Mouse (Mus musculus) limb, embryonic 13.5 days (tissue): ENCODE measurements around the gene Mast4. TPM values are rescaled to one million over a fixed set of nuclear protein-coding genes. Genes with fewer than 3 reads are reported as not detected.
A peak's percentile ranks its signal among the peaks of the same experiment; 100 is the strongest.

ENCODE experiments used
- ATAC-seq: fragments of 200-750 bp; cut with Nextera tagmentation; 2 replicates; pipeline ENCODE4 v1.8.0; 2017; ENCODE audit warnings: low read depth, moderate number of reproducible peaks, moderate TSS enrichment; ENCODE audit not compliant: low FRiP score
- H3K27ac ChIP-seq: fragments of 300-500 bp; sonication (generic); 2 replicates; pipeline ENCODE4 v1.5.1; 2015; ENCODE audit warnings: inconsistent platforms, mild to moderate bottlenecking, moderate library complexity
- H3K27me3 ChIP-seq: fragments of 300-500 bp; sonication (generic); 2 replicates; pipeline ENCODE4 v1.6.1; 2015; ENCODE audit warnings: mild to moderate bottlenecking, inconsistent platforms
- H3K36me3 ChIP-seq: fragments of 300-500 bp; sonication (generic); 2 replicates; pipeline ENCODE4 v1.6.1; 2015; ENCODE audit warnings: inconsistent platforms, mild to moderate bottlenecking, moderate library complexity
- H3K4me1 ChIP-seq: fragments of 300-500 bp; sonication (generic); 2 replicates; pipeline ENCODE4 v1.6.1; 2015; ENCODE audit warnings: inconsistent platforms
- H3K4me2 ChIP-seq: fragments of 300-500 bp; sonication (generic); replicated peaks from 2 replicates; pipeline ENCODE4 v1.6.1; 2015; ENCODE audit warnings: inconsistent platforms, mild to moderate bottlenecking, moderate library complexity
- H3K4me3 ChIP-seq: fragments of 300-500 bp; sonication (generic); 2 replicates; pipeline ENCODE4 v1.5.1; 2015; ENCODE audit warnings: moderate library complexity, mild to moderate bottlenecking, inconsistent platforms
- H3K9ac ChIP-seq: fragments of 300-500 bp; sonication (generic); 2 replicates; pipeline ENCODE4 v1.6.1; 2015; ENCODE audit warnings: mild to moderate bottlenecking, inconsistent platforms
- H3K9me3 ChIP-seq: fragments of 300-500 bp; sonication (generic); 2 replicates; pipeline ENCODE4 v1.6.1; 2016; ENCODE audit warnings: inconsistent platforms
- WGBS: fragments of 180-500 bp; shearing (Covaris S2); methylation state at CpG from one replicate; pipeline ENCODE4 v1.1.7; 2015; 5-methylcytosine and 5-hydroxymethylcytosine counted together
- polyA plus RNA-seq: library from polyadenylated mRNA; unstranded; fragments of >200 nt; fragmentation: Nextera tagmentation; extraction: Ambion mirVana; gene quantifications from 2 replicates; pipeline ENCODE4 v1.2.1, GENCODE M21; 2015

The Mast4 gene
- polyA plus RNA-seq, 1 experiment from 2014 or later = 23.2 TPM

DNA sequence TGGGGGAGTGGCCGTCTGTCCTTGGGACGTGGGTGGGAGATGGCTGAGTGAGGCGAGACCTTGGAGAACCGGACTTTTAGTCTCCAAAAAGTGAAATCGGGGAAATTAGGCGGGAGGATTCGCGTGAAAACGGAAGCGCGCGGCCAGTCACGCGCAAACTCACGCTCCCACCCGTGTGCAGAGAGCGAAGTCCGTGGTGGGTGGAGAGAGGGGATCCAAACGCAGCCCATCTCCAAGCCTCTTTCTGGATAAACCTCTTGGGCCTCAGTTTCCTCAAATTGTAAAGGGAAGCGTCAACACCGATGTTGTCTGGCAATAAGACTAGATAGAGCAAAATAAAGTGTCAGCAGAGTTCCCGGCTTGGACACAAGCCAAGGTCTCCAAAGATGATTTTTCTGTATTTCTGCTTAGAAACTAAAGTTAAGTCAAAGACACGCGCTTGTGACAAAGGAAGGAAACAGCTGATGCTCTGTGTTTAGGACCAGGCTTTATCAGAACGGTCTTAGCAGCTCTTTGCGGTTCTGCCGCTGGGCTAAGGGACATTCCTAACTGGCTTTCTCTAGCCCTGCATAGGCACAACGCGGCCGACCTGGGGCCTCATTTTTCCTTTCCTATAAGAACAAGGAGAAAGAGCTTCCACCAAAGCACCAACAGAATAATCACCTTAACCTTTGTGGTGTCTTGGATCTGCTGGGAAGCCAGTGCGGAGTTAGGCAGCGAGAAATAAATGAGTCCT, 594 bp upstream of the Mast4 start:
- Histone ChIP-seq H3K27ac (no peak overlapping the region), H3K36me3 (no peaks in the 10 kb centered on the region), H3K9ac (peak overlapping the region; percentile 75), H3K4me3 (peak overlapping the region; percentile 67), H3K4me1 (peaks cover 16% of the 10 kb centered on the region), H3K27me3 (peaks cover 59% of the 10 kb centered on the region), H3K4me2 (peak overlapping the region; percentile 84), H3K9me3 (no peaks in the 10 kb centered on the region)
- 2% methylated on average over 32 of the region's 32 CpGs for WGBS
- ATAC-seq = peak; percentile 12; the same call in 1 of the 2 replicates

DNA sequence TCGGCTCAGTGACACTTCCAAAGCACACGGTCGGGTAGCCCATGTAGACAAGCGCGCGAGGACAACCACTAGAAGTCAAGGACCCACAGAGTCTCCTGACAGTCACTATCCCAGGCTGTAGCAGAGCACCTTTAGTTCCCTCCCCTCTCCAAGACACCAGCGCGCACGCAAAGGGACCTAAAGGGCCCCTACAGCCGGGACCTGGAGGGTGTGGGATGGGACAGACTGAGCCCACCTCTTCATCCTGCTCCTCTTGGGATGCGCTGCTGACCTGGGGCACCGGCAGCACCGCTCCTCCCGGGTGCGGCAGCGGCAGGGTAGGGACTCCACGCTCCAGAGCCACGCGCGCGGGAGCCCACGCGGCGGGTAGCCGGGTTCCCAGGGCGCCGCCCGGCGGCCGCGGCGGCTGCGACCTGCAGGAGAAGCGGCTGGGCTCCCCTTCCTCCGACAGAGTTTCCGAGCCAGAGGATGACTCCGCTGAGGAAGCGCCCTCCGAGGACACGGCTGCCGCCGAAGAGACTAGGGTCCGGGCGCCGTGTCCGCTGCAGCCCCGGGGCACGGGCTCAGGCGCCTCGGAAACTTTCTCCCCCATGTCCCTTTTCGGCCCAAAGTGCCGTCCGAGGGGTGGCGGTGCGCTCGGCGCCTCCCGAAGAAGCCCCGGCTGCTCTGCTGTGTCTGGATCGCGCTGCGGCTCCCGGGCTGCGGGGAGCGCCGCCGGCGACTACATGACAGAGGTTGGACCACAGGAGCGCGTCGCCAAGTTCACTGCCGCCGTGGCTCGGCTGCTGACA, 501 bp downstream of the Mast4 start:
- WGBS = under 1% methylated on average over 74 of the region's 74 CpGs
- H3K4me3 ChIP-seq = peak overlapping the region; percentile 67
- ATAC-seq = peak; percentile 66
- H3K4me2 ChIP-seq = peak overlapping the region; percentile 84
- peaks cover 65% of the 10 kb centered on the region for H3K27me3 ChIP-seq
- H3K4me1 ChIP-seq = peaks cover 18% of the 10 kb centered on the region
- H3K9ac ChIP-seq = peak overlapping the region; percentile 75
- no peak overlapping the region for H3K27ac ChIP-seq
- H3K9me3 ChIP-seq = no peaks in the 10 kb centered on the region
- H3K36me3 ChIP-seq = no peaks in the 10 kb centered on the region

DNA sequence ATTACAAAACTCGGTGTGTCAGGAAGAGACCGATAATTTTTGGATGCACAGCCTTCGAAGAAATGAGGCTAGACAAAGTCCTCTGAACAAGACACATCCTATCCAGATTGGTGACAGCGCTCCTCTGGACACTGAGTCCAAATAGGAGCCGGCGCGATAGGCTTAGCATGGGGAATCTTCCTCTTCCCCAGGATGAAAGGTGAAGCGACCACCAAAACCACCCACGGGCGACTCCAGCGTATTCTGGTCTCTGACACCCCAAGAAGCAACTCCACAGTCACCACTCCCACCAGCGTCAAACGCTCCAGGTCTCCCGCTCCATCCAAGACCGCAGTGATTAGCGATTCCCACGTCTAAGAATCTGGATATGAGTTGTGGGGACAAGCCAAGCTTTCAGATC, 1.1 kb downstream of the Mast4 start:
- Histone ChIP-seq H3K4me3 (peak overlapping the region; percentile 67), H3K9ac (peak overlapping the region; percentile 75), H3K36me3 (no peaks in the 10 kb centered on the region)

DNA sequence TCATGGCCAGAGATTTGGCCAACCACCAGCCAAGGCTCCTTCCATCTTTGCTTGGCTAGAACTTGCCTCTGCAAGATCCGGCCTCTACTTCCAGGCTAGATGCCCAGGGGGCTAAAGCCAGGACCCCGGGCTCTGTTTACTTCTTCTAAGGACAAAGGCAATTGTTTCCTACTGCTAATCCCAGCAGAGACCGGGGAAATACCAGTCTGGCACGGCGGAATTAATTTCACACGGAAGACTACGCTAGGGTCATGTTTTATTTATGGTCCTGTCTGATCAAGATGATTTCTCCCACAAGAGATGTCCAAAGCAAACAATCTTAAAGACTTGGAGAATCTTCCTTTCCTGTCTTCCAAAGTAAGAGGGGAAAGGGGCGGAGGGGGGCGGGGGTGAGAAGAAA, 1.6 kb downstream of the Mast4 start:
- Histone ChIP-seq H3K27me3 (peaks cover 65% of the 10 kb centered on the region), H3K4me3 (peak overlapping the region; percentile 67)
- 8% methylated on average over 9 of the region's 9 CpGs for WGBS

More for the DNA sequence above, 1.1 kb downstream of the Mast4 start:
- peak overlapping the region; percentile 84 for H3K4me2 ChIP-seq
- peaks cover 24% of the 10 kb centered on the region for H3K4me1 ChIP-seq
- H3K9me3 ChIP-seq = no peaks in the 10 kb centered on the region
- peaks cover 67% of the 10 kb centered on the region for H3K27me3 ChIP-seq
- ATAC-seq = no peak
- WGBS = 3% methylated on average over 17 of the region's 17 CpGs
- H3K27ac ChIP-seq = no peak overlapping the region

DNA sequence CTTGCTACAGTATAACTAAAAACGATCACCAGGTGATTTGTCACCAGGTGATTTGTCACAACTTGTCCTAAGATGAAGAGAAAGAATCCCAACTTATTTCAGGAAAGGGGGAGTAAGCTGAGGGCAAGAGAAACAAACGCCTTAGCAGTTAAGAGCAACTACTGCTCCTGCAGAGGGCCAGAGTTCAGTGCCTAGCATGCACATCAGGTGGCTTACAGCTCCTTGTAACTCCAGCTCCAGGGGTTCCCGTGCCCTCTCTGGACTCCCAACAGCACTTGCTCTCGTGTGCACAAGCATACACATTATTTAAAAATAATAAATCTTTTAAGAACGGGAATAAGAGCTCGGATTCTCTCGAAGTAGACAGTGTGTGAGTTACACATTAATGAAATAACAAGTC, 3.2 kb downstream of the Mast4 start:
- Histone ChIP-seq H3K4me1 (peaks cover 36% of the 10 kb centered on the region), H3K27ac (no peak overlapping the region), H3K36me3 (no peaks in the 10 kb centered on the region), H3K9me3 (no peaks in the 10 kb centered on the region), H3K27me3 (peaks cover 71% of the 10 kb centered on the region), H3K4me3 (no peak overlapping the region), H3K9ac (no peak overlapping the region), H3K4me2 (no peak overlapping the region)
- no peak for ATAC-seq
- WGBS = 52% methylated on average over 7 of the region's 7 CpGs

More for the DNA sequence above, 1.6 kb downstream of the Mast4 start:
- peak overlapping the region; percentile 84 for H3K4me2 ChIP-seq
- no peak for ATAC-seq
- H3K9ac ChIP-seq = peak overlapping the region; percentile 32; the same call in 1 of the 2 replicates
- no peaks in the 10 kb centered on the region for H3K36me3 ChIP-seq
- peaks cover 28% of the 10 kb centered on the region for H3K4me1 ChIP-seq
- no peaks in the 10 kb centered on the region for H3K9me3 ChIP-seq
- no peak overlapping the region for H3K27ac ChIP-seq

DNA sequence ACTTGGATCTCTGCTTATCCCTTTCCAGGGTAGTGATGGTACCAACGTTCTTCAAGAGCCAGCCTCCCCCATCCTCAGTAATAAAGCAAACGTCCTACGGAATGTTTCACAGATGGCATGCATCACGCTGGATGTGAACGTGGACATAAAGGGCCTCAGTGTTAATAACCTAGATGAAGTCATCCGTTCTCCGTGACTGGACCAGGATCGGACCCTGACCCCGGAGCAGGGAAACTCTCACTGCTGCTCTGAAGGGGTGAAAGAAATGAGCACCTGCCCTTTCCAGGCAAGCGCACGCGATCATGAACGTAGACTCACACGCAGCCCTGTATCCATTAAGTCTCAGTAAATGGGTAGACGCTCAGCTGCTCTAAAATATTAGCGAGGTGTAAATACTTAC, 6.0 kb downstream of the Mast4 start:
- Histone ChIP-seq H3K4me3 (no peak overlapping the region), H3K27ac (no peak overlapping the region), H3K9me3 (peaks cover 4% of the 10 kb centered on the region; the same call in 1 of the 2 replicates), H3K4me1 (peaks cover 26% of the 10 kb centered on the region), H3K27me3 (peaks cover 49% of the 10 kb centered on the region), H3K4me2 (peak overlapping the region; percentile 16; the same call in 1 of the 2 replicates), H3K36me3 (no peaks in the 10 kb centered on the region), H3K9ac (no peak overlapping the region)
- 51% methylated on average over 16 of the region's 16 CpGs for WGBS
- no peak for ATAC-seq

DNA sequence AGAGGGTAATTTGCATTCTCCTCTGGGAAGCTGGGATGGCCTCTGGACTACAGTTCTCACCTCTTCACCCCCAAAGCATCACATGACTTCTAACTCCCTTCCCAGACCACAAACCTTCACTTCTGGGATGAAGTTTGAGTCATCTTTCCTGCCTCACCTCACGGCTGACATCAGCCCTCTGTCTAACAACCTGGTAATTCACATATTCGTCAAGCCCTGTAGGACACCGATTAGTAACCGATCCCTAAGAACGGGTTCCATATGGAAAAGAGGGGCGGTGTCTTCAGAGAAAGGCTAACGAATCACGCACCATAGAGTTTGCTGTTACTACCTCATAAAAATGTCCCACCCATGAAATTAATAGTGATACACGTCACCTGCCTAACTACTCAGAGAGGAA, 6.5 kb downstream of the Mast4 start:
- Histone ChIP-seq H3K27ac (no peak overlapping the region), H3K36me3 (no peaks in the 10 kb centered on the region), H3K4me2 (peak overlapping the region; percentile 16; the same call in 1 of the 2 replicates), H3K9me3 (peaks cover 9% of the 10 kb centered on the region; the same call in 1 of the 2 replicates), H3K4me3 (no peak overlapping the region), H3K9ac (no peak overlapping the region), H3K4me1 (peaks cover 23% of the 10 kb centered on the region), H3K27me3 (peaks cover 45% of the 10 kb centered on the region)
- ATAC-seq = no peak; the same call in 1 of the 2 replicates
- 25% methylated on average over 9 of the region's 9 CpGs for WGBS

DNA sequence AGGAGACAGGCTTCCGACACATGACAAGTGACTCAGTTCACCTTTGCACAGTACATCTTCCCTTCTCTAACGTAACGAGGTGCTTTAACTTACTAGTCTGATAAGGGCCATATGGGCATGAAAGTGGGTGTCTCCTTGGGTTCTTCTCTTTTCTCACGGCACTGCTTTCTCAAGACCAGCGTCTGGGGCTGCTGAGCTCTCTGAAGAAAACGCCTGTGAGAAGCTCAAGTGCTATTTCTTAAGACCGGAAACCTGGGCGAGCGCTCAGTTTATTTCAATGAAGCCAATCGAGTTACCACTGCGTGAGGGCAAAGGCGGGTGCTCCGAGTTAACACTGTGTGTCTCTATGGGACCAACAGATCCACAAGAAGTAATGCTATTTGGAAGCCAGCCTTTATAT, 8.1 kb downstream of the Mast4 start:
- peaks cover 31% of the 10 kb centered on the region for H3K27me3 ChIP-seq
- WGBS = 83% methylated on average over 13 of the region's 13 CpGs

DNA sequence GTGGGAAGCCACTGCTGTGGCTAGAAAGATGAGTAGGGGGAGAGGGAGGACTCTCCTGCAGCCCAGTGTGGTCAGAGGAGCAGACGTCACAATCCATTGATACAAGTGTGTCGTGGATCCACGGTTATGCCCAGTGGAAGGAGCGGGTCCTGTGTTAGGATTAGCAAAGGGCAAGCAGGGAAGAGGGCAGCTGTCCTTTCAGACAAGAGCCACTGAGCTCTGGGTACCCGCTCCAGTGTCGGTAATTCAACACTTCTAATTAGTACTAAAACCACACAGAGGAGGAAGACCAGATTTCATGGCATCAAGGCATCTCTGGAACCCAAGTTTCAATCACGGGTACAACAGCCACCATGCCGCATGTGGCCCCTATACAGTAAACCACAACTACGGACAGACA, 14.4 kb downstream of the Mast4 start:
- no peak overlapping the region for H3K4me2 ChIP-seq
- peaks cover 12% of the 10 kb centered on the region; the same call in 1 of the 2 replicates for H3K9me3 ChIP-seq
- H3K4me1 ChIP-seq = peaks cover 32% of the 10 kb centered on the region
- H3K4me3 ChIP-seq = no peak overlapping the region
- WGBS = 78% methylated on average over 9 of the region's 9 CpGs
- no peak overlapping the region for H3K27ac ChIP-seq
- no peak for ATAC-seq
- no peak overlapping the region for H3K9ac ChIP-seq
- H3K36me3 ChIP-seq = no peaks in the 10 kb centered on the region
- no peaks in the 10 kb centered on the region for H3K27me3 ChIP-seq

More for the DNA sequence above, 8.1 kb downstream of the Mast4 start:
- no peak overlapping the region for H3K9ac ChIP-seq
- H3K4me3 ChIP-seq = no peak overlapping the region
- no peak for ATAC-seq
- H3K27ac ChIP-seq = no peak overlapping the region
- H3K9me3 ChIP-seq = peaks cover 12% of the 10 kb centered on the region; the same call in 1 of the 2 replicates
- H3K4me2 ChIP-seq = no peak overlapping the region
- peaks cover 19% of the 10 kb centered on the region for H3K4me1 ChIP-seq
- H3K36me3 ChIP-seq = no peaks in the 10 kb centered on the region

DNA sequence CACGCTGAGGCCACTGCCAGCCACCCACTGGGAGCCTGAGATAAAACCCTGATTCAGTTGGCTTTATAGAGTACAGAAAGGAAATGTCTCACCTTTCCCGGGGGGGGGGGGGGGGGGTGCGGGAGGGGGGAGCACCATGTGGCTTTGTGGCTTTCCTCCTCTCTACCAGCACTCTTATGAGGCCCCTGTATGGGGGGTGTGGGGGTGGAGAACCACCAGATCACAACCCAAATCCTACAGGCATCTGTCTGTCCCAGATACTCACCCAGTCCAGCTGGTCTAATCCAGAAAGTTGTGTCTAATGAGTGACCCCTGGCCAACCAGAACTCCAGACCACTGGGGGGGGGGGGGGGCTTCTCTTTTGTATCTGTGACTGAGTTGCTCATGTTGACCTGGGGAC, 15.0 kb downstream of the Mast4 start:
- no peaks in the 10 kb centered on the region for H3K36me3 ChIP-seq
- ATAC-seq = no peak
- 4% methylated on average over 1 of the region's 3 CpGs for WGBS
- H3K4me1 ChIP-seq = peaks cover 37% of the 10 kb centered on the region
- no peak overlapping the region for H3K27ac ChIP-seq
- no peaks in the 10 kb centered on the region for H3K27me3 ChIP-seq
- no peak overlapping the region for H3K4me3 ChIP-seq
- H3K9ac ChIP-seq = no peak overlapping the region
- H3K4me2 ChIP-seq = no peak overlapping the region
- peaks cover 12% of the 10 kb centered on the region; the same call in 1 of the 2 replicates for H3K9me3 ChIP-seq

DNA sequence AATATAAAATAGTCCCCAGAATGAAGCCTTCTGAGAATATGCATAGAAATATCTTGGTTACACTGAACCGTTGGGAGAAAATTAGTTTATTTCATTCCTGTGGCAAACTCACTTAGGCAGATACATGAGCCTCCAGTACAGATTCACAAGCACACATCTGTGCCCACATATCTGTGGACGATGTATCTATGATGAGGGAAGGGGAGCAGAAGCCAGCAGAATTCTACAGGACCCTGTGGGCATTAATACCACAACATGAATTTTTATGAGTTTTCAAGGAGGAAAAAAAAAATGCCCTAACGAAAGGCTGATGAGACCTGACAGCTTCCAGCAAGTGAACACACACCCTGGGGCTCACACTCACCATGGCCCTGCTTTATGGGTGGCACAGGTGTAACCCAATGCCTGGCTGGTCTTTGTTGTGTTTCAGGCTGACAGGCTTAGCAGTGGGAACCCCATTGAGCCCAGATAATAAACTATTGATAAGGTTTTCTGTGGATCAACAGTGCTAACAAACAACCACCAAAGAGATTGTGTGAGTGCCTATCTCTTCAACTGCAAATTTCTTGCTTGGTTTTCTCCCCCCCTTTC, 17.4 kb downstream of the Mast4 start:
- 48% methylated on average over 3 of the region's 3 CpGs for WGBS
- no peak for ATAC-seq
- H3K27ac ChIP-seq = no peak overlapping the region
- H3K9me3 ChIP-seq = no peaks in the 10 kb centered on the region
- H3K36me3 ChIP-seq = no peaks in the 10 kb centered on the region
- no peak overlapping the region for H3K4me2 ChIP-seq
- H3K9ac ChIP-seq = no peak overlapping the region
- H3K4me1 ChIP-seq = peaks cover 39% of the 10 kb centered on the region
- no peaks in the 10 kb centered on the region for H3K27me3 ChIP-seq
- no peak overlapping the region for H3K4me3 ChIP-seq
